Mouse (Mus musculus): ENCODE measurements around the gene Wap. TPM values are rescaled to one million over a fixed set of nuclear protein-coding genes. Genes with fewer than 3 reads are reported as not detected.

Gene Wap
- not detected in 2 replicates for polyA plus RNA-seq (2015; fragmentation: Nextera tagmentation; extraction: Ambion mirVana)

GRCm38 (mm10) chr11:6638537-6638936 lies at the start of gene Wap:
Wap (minus strand) TSS chr11:6638637.
- Histone ChIP-seq H3K9me3 (replicated peaks) (no peaks in the 10 kb centered on the region), H3K4me2 (no peak within 1 kb of the TSS), H3K4me3 (no peak within 1 kb of the TSS), H3K27ac (no peak within 1 kb of the TSS), H3K4me1 (no peaks in the 10 kb centered on the region), H3K27me3 (no peaks in the 10 kb centered on the region), H3K36me3 (ENCODE audit: poor library complexity, severe bottlenecking) (no peaks in the 10 kb centered on the region), H3K9ac (no peak within 1 kb of the TSS)
- ATAC-seq = no peak
- 91% methylated on average over 4 of the region's 4 CpGs for WGBS

GRCm38 (mm10) chr11:6684741-6685140 lies 46.3 kb upstream of the Wap start:
- Histone ChIP-seq H3K27ac (no peak overlapping the region), H3K9ac (no peak overlapping the region), H3K4me1 (no peaks in the 10 kb centered on the region), H3K27me3 (no peaks in the 10 kb centered on the region), H3K36me3 (ENCODE audit: poor library complexity, severe bottlenecking) (no peaks in the 10 kb centered on the region), H3K4me3 (no peak overlapping the region), H3K9me3 (replicated peaks) (0 out of 2 replicates have a peak, but pooled peaks cover 3% of the 10 kb centered on the region), H3K4me2 (no peak overlapping the region)
- ATAC-seq = no peak
- WGBS = 40% methylated on average over 3 of the region's 3 CpGs

- WGBS = 40% methylated on average over 10 of the region's 10 CpGs
- no peaks in the 10 kb centered on the region for H3K4me1 ChIP-seq
- no peak overlapping the region for H3K9ac ChIP-seq
- H3K36me3 ChIP-seq (ENCODE audit: poor library complexity, severe bottlenecking) = no peaks in the 10 kb centered on the region
- H3K4me2 ChIP-seq = no peak overlapping the region
- H3K27ac ChIP-seq = no peak overlapping the region
- H3K27me3 ChIP-seq = no peaks in the 10 kb centered on the region
- H3K9me3 ChIP-seq (replicated peaks) = 0 out of 2 replicates have a peak, but pooled peaks cover 3% of the 10 kb centered on the region
- H3K4me3 ChIP-seq = no peak overlapping the region
- ATAC-seq = 0 out of 2 replicates have a peak, but pooled peaks have one; percentile 16
These were observed 42.0 kb upstream of the Wap start for GRCm38 (mm10) chr11:6680397-6680818.

- no peak for ATAC-seq
- Histone ChIP-seq H3K36me3 (ENCODE audit: poor library complexity, severe bottlenecking) (no peaks in the 10 kb centered on the region), H3K9me3 (replicated peaks) (0 out of 2 replicates have a peak, but pooled peaks cover 3% of the 10 kb centered on the region), H3K4me1 (no peaks in the 10 kb centered on the region), H3K27me3 (no peaks in the 10 kb centered on the region), H3K4me3 (no peak overlapping the region), H3K9ac (no peak overlapping the region), H3K4me2 (no peak overlapping the region), H3K27ac (no peak overlapping the region)
- 70% methylated on average over 17 of the region's 17 CpGs for WGBS
These were observed 41.4 kb upstream of the Wap start for GRCm38 (mm10) chr11:6679694-6680396.

- Histone ChIP-seq H3K4me3 (no peak overlapping the region), H3K9ac (no peak overlapping the region), H3K36me3 (ENCODE audit: poor library complexity, severe bottlenecking) (no peaks in the 10 kb centered on the region), H3K4me1 (no peaks in the 10 kb centered on the region), H3K9me3 (replicated peaks) (0 out of 2 replicates have a peak, but pooled peaks cover 3% of the 10 kb centered on the region), H3K27ac (no peak overlapping the region), H3K4me2 (no peak overlapping the region), H3K27me3 (no peaks in the 10 kb centered on the region)
- WGBS = 23% methylated on average over 7 of the region's 7 CpGs
- ATAC-seq = 0 out of 2 replicates have a peak, but pooled peaks have one; percentile 55
These were observed 39.1 kb upstream of the Wap start for GRCm38 (mm10) chr11:6677530-6677929.

- ATAC-seq = no peak
- 89% methylated on average over 9 of the region's 9 CpGs for WGBS
- Histone ChIP-seq H3K27me3 (no peaks in the 10 kb centered on the region), H3K4me3 (no peak overlapping the region), H3K4me2 (no peak overlapping the region), H3K36me3 (ENCODE audit: poor library complexity, severe bottlenecking) (no peaks in the 10 kb centered on the region), H3K9me3 (replicated peaks) (no peaks in the 10 kb centered on the region), H3K4me1 (no peaks in the 10 kb centered on the region), H3K27ac (no peak overlapping the region), H3K9ac (no peak overlapping the region)
These were observed 38.2 kb upstream of the Wap start for GRCm38 (mm10) chr11:6676641-6677040.

GRCm38 (mm10) chr11:6675402-6675801 lies 37.0 kb upstream of the Wap start:
- ATAC-seq = no peak
- no peak overlapping the region for H3K9ac ChIP-seq

GRCm38 (mm10) chr11:6674701-6675100 lies 36.3 kb upstream of the Wap start:
- 86% methylated on average over 9 of the region's 9 CpGs for WGBS
- H3K9ac ChIP-seq = no peak overlapping the region

More at GRCm38 (mm10) chr11:6675402-6675801, 37.0 kb upstream of the Wap start:
- H3K4me1 ChIP-seq = no peaks in the 10 kb centered on the region
- no peak overlapping the region for H3K27ac ChIP-seq
- H3K36me3 ChIP-seq (ENCODE audit: poor library complexity, severe bottlenecking) = no peaks in the 10 kb centered on the region
- WGBS = 72% methylated on average over 7 of the region's 7 CpGs
- 0 out of 2 replicates have a peak, but pooled peaks cover 4% of the 10 kb centered on the region for H3K27me3 ChIP-seq
- H3K9me3 ChIP-seq (replicated peaks) = no peaks in the 10 kb centered on the region
- H3K4me3 ChIP-seq = no peak overlapping the region
- no peak overlapping the region for H3K4me2 ChIP-seq

GRCm38 (mm10) chr11:6670826-6671225 lies 32.4 kb upstream of the Wap start:
- Histone ChIP-seq H3K27ac (no peak overlapping the region), H3K9me3 (replicated peaks) (no peaks in the 10 kb centered on the region), H3K27me3 (0 out of 2 replicates have a peak, but pooled peaks cover 4% of the 10 kb centered on the region), H3K4me2 (no peak overlapping the region), H3K9ac (no peak overlapping the region), H3K4me1 (no peaks in the 10 kb centered on the region), H3K4me3 (no peak overlapping the region), H3K36me3 (ENCODE audit: poor library complexity, severe bottlenecking) (no peaks in the 10 kb centered on the region)
- 96% methylated on average over 4 of the region's 4 CpGs for WGBS
- no peak for ATAC-seq

More at GRCm38 (mm10) chr11:6674701-6675100, 36.3 kb upstream of the Wap start:
- Histone ChIP-seq H3K36me3 (ENCODE audit: poor library complexity, severe bottlenecking) (no peaks in the 10 kb centered on the region), H3K4me1 (no peaks in the 10 kb centered on the region), H3K27ac (no peak overlapping the region), H3K4me3 (no peak overlapping the region), H3K4me2 (no peak overlapping the region), H3K27me3 (0 out of 2 replicates have a peak, but pooled peaks cover 4% of the 10 kb centered on the region), H3K9me3 (replicated peaks) (no peaks in the 10 kb centered on the region)
- no peak for ATAC-seq

GRCm38 (mm10) chr11:6670044-6670443 lies 31.6 kb upstream of the Wap start:
- Histone ChIP-seq H3K27ac (no peak overlapping the region), H3K4me1 (no peaks in the 10 kb centered on the region), H3K9me3 (replicated peaks) (no peaks in the 10 kb centered on the region), H3K4me2 (no peak overlapping the region), H3K9ac (no peak overlapping the region), H3K4me3 (no peak overlapping the region), H3K36me3 (ENCODE audit: poor library complexity, severe bottlenecking) (no peaks in the 10 kb centered on the region), H3K27me3 (0 out of 2 replicates have a peak, but pooled peaks cover 4% of the 10 kb centered on the region)
- no peak for ATAC-seq
- 38% methylated on average over 2 of the region's 2 CpGs for WGBS

- ATAC-seq = no peak
- WGBS = 23% methylated on average over 9 of the region's 9 CpGs
- H3K9me3 ChIP-seq (replicated peaks) = no peaks in the 10 kb centered on the region
These were observed 30.6 kb upstream of the Wap start for GRCm38 (mm10) chr11:6669041-6669440.

GRCm38 (mm10) chr11:6666634-6667033 lies 28.2 kb upstream of the Wap start:
- H3K36me3 ChIP-seq (ENCODE audit: poor library complexity, severe bottlenecking) = no peaks in the 10 kb centered on the region
- no peak overlapping the region for H3K4me2 ChIP-seq
- 0 out of 2 replicates have a peak, but pooled peaks cover 4% of the 10 kb centered on the region for H3K27me3 ChIP-seq
- H3K4me1 ChIP-seq = no peaks in the 10 kb centered on the region
- H3K27ac ChIP-seq = no peak overlapping the region
- 88% methylated on average over 2 of the region's 2 CpGs for WGBS
- H3K9me3 ChIP-seq (replicated peaks) = no peaks in the 10 kb centered on the region
- no peak for ATAC-seq
- H3K4me3 ChIP-seq = no peak overlapping the region
- H3K9ac ChIP-seq = no peak overlapping the region

More at GRCm38 (mm10) chr11:6669041-6669440, 30.6 kb upstream of the Wap start:
- H3K36me3 ChIP-seq (ENCODE audit: poor library complexity, severe bottlenecking) = no peaks in the 10 kb centered on the region
- H3K27me3 ChIP-seq = 0 out of 2 replicates have a peak, but pooled peaks cover 4% of the 10 kb centered on the region
- no peaks in the 10 kb centered on the region for H3K4me1 ChIP-seq
- no peak overlapping the region for H3K4me2 ChIP-seq
- H3K4me3 ChIP-seq = no peak overlapping the region
- no peak overlapping the region for H3K27ac ChIP-seq
- no peak overlapping the region for H3K9ac ChIP-seq

Measured in forebrain, embryonic 13.5 days (tissue).